Mouse (Mus musculus) neural tube, embryonic 15.5 days (tissue): ENCODE results near the gene Slc41a3. TPM values are rescaled to one million over a fixed set of nuclear protein-coding genes. Genes with fewer than 3 reads are reported as not detected.

Experiments
- ATAC-seq: fragments of 200-750 bp; cut with Nextera tagmentation; 2 replicates; pipeline ENCODE4 v1.8.0; 2017; ENCODE audit warnings: mild to moderate bottlenecking, moderate TSS enrichment, moderate library complexity; ENCODE audit not compliant: low FRiP score
- H3K27ac ChIP-seq: fragments of 300-500 bp; sonication (generic); replicated peaks from 2 replicates; pipeline ENCODE4 v1.5.1; 2015; ENCODE audit warnings: mild to moderate bottlenecking, inconsistent platforms
- H3K27me3 ChIP-seq: fragments of 300-500 bp; sonication (generic); replicated peaks from 2 replicates; pipeline ENCODE4 v1.6.1; 2015; ENCODE audit warnings: inconsistent platforms
- H3K36me3 ChIP-seq: fragments of 300-500 bp; sonication (generic); 2 replicates; pipeline ENCODE4 v1.6.1; 2015; ENCODE audit warnings: inconsistent platforms
- H3K4me1 ChIP-seq: fragments of 300-500 bp; sonication (generic); 2 replicates; pipeline ENCODE4 v1.6.1; 2015; ENCODE audit warnings: inconsistent platforms
- H3K4me2 ChIP-seq: fragments of 300-500 bp; sonication (generic); 2 replicates; pipeline ENCODE4 v1.6.1; 2015; ENCODE audit warnings: inconsistent platforms, mild to moderate bottlenecking, moderate library complexity
- H3K4me3 ChIP-seq: fragments of 300-500 bp; sonication (generic); replicated peaks from 2 replicates; pipeline ENCODE4 v1.5.1; 2015; ENCODE audit warnings: mild to moderate bottlenecking, inconsistent platforms
- H3K9ac ChIP-seq: fragments of 300-500 bp; sonication (generic); replicated peaks from 2 replicates; pipeline ENCODE4 v1.6.1; 2015; ENCODE audit warnings: mild to moderate bottlenecking, inconsistent platforms
- H3K9me3 ChIP-seq: fragments of 300-500 bp; sonication (generic); replicated peaks from 2 replicates; pipeline ENCODE4 v1.6.1; 2016; ENCODE audit warnings: inconsistent platforms
- WGBS: fragments of 180-500 bp; shearing (Covaris S2); methylation state at CpG from one replicate; pipeline ENCODE4 v1.1.7; 2015; ENCODE audit warnings: mixed read lengths; 5-methylcytosine and 5-hydroxymethylcytosine counted together
- microRNA-seq: library from miRNA; unstranded; fragments of <30 nt; microRNA quantifications from one replicate; pipeline ENCODE4, GENCODE M21; 2017
- polyA plus RNA-seq: library from polyadenylated mRNA; unstranded; fragments of >200 nt; fragmentation: Nextera tagmentation; extraction: Ambion mirVana; gene quantifications from 2 replicates; pipeline ENCODE4 v1.2.1, GENCODE M21; 2015

Slc41a3 gene
- polyA plus RNA-seq, 1 experiment from 2014 or later, result 8.2 TPM

GRCm38 (mm10) chr6:90689500-90689899, 85.0 kb downstream of the Slc41a3 start:
- 76% methylated on average over 10 of the region's 10 CpGs for WGBS
- no peak overlapping the region for H3K4me2 ChIP-seq
- no peak overlapping the region for H3K9ac ChIP-seq
- ATAC-seq, result no peak
- H3K9me3 ChIP-seq, result no peaks in the 10 kb centered on the region
- H3K36me3 ChIP-seq, result peaks cover 63% of the 10 kb centered on the region
- no peak overlapping the region for H3K27ac ChIP-seq
- peaks cover 17% of the 10 kb centered on the region for H3K4me1 ChIP-seq
- no peaks in the 10 kb centered on the region for H3K27me3 ChIP-seq
- H3K4me3 ChIP-seq, result no peak overlapping the region

- Histone ChIP-seq H3K9ac (no peak overlapping the region), H3K27ac (no peak overlapping the region), H3K36me3 (peaks cover 65% of the 10 kb centered on the region), H3K4me2 (no peak overlapping the region), H3K4me1 (peaks cover 25% of the 10 kb centered on the region), H3K27me3 (no peaks in the 10 kb centered on the region), H3K9me3 (no peaks in the 10 kb centered on the region), H3K4me3 (no peak overlapping the region)
- ATAC-seq, result no peak
- WGBS, result 85% methylated on average over 2 of the region's 2 CpGs
Measured at GRCm38 (mm10) chr6:90691935-90692334, 87.4 kb downstream of the Slc41a3 start.

GRCm38 (mm10) chr6:90692404-90692803, 87.9 kb downstream of the Slc41a3 start:
- no peak overlapping the region for H3K27ac ChIP-seq
- no peak overlapping the region for H3K9ac ChIP-seq
- H3K9me3 ChIP-seq, result no peaks in the 10 kb centered on the region
- no peaks in the 10 kb centered on the region for H3K27me3 ChIP-seq
- ATAC-seq, result no peak
- H3K36me3 ChIP-seq, result peaks cover 65% of the 10 kb centered on the region
- H3K4me2 ChIP-seq, result no peak overlapping the region
- H3K4me3 ChIP-seq, result no peak overlapping the region
- WGBS, result 89% methylated on average over 2 of the region's 2 CpGs
- H3K4me1 ChIP-seq, result peaks cover 26% of the 10 kb centered on the region

GRCm38 (mm10) chr6:90695754-90696153, 91.2 kb downstream of the Slc41a3 start:
- 71% methylated on average over 1 of the region's 1 CpGs for WGBS
- Histone ChIP-seq H3K27me3 (no peaks in the 10 kb centered on the region), H3K27ac (no peak overlapping the region), H3K9me3 (no peaks in the 10 kb centered on the region), H3K4me2 (no peak overlapping the region), H3K36me3 (peaks cover 35% of the 10 kb centered on the region), H3K9ac (no peak overlapping the region), H3K4me1 (peaks cover 36% of the 10 kb centered on the region), H3K4me3 (no peak overlapping the region)
- ATAC-seq, result no peak

Small RNA genes within 50 kb of the gene (microRNA-seq; reads per million reads assigned to microRNA genes)
- not detected for gene Gm24816

Other genes starting within 250 kb of the Slc41a3 start
- 8.1 and 10.4 TPM in 2 replicates for gene Zxdc, start 235.2 kb upstream of the Slc41a3 start, polyA plus RNA-seq
- 7.5 and 7.7 TPM in 2 replicates for gene Cfap100, start 175.9 kb upstream of the Slc41a3 start, polyA plus RNA-seq
- gene Klf15, start 142.1 kb upstream of the Slc41a3 start, polyA plus RNA-seq, result 16.9 and 18.5 TPM in 2 replicates
- gene Aldh1l1, start 118.3 kb upstream of the Slc41a3 start, polyA plus RNA-seq, result 60.1 and 68.2 TPM in 2 replicates